Mouse (Mus musculus): ENCODE measurements around the gene Mov10l1.
A peak's percentile ranks its signal among the peaks of the same experiment; 100 is the strongest.

The Mov10l1 gene

DNA sequence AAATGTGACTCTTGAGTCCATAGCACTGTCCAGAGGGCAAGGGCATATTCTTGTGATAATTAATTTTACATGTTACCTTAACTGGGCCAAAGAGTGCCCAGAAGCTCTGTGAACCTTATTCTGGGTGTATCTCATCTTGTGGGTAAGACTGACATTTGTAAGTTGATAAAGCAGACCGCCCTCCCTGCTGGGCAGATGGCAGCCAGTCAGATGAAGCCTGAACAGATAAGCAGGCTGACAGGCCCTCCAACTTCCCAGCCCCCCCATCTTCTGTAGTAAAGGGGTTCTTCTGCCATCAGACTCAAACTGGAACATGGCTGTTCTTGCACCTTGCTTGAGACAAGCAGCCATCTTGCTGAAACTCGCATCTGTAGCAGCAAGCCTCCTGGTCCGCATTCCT is 34.0 kb downstream of the Mov10l1 start:
- DNase-seq, result no peak

DNA sequence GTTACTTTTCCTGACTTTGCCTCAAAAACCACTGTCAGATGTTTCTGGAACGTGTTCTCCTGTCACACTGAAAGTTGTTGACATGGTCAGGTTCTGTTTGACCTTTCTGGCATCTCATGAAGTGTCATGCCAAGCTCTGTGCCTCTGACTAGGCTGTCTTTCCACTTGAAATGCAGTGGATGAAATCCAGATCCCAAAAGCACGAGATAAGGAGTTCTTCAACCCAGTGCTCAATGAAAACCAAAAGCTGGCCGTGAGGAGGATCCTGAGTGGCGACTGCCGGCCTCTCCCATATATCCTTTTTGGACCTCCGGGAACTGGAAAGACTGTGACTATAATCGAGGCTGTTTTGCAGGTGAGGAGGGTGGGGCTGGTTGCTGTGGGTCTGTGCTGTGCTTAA is 37.4 kb downstream of the Mov10l1 start:
- no peak for DNase-seq

DNA sequence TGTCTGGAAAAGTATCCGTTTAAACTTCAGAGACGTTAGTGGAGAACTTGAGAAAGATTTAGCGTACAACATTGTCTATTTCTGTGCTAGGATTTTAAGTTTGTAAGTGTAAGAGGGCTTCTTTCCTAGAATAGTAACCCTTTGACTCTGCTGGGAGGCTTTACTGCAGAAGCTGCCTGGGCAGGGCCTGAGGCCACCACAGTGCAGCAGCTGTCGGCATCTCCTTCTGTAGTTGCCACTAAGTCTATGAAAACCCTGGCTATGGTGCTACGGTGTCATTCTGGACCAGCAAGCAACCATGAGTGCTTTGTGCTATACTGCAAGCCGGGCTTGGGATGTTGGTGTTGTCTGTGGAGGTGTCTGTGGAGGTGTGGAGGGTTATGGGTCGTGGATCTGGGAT is 37.8 kb downstream of the Mov10l1 start:
- no peak for DNase-seq

DNA sequence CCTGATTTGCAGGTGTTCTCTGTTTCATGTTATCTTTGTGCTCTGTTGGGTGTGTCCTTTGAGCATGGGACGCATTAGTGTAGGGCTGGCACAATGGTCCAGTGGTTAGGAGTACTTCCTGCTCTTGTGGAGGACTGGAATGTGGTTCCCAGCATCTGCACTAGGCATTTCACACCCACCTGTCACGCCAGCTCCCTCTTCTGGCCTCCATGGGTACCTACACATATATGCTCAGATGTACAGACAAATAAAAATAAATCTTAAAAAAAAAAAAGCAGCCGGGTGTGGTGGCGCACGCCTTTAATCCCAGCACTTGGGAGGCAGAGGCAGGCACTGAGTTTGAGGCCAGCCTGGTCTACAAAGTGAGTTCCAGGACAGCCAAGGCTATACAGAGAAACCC is 61.7 kb downstream of the Mov10l1 start:
- no peak for DNase-seq

DNA sequence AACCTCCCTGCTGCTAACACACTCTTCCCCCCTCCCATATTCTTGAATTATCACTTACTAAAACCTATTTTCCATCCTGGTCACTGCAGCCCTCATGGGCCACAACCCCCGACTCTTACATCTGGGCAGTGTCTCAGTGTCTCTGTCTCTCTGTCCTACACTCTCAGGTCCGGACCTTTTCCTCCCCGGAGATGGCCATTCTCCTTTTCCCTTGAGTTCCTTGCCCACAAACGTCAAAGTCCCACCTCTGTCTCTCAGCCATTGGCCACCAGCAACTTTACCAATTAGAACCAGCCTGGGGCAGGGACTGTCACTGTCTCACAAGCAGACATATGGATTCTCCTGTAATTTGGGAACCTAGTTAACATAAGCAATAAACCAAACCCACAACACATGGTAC is 63.6 kb downstream of the Mov10l1 start:
- DNase-seq, result no peak

DNA sequence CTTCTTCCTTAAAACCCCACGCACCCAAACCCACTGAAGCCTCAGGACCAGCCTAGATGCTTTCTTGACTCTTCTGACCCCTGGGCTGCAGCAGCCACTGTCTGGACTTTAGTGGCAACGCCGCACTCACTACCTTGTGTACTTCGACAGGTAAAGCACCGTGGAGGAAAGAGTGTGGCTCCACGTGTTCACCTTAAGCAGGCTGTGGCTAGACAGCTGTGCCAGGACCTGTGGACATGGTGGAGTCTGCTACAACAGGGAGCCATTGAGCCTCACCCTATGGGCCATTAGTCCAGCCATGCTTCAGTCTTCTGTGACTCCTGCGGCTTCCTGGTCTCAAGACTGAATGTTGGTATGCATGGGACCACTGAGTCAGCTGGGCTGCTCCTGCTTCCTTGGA is 72.0 kb downstream of the Mov10l1 start:
- DNase-seq, result no peak

DNA sequence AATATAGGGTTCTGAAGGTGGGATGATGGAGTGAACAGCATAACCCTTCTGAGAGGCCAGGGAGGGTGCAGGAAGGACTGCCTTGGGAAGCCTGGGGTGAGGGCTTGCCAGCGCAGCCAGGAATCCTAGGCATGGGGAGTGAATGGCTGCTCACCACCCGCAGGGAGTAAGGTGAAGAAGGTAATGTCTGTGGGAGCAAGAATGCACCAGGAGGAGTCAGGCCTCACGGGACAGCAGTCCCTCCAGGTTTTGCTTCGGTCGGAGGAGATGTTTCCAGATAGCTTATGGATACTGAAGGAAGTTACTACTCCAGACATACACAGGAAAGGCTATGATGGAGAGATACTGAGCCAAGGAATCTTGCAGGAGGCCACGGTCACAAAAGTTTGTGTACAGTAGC is 76.0 kb downstream of the Mov10l1 start:
- peak in 1 of 2 experiments; percentile 47 for DNase-seq

DNA sequence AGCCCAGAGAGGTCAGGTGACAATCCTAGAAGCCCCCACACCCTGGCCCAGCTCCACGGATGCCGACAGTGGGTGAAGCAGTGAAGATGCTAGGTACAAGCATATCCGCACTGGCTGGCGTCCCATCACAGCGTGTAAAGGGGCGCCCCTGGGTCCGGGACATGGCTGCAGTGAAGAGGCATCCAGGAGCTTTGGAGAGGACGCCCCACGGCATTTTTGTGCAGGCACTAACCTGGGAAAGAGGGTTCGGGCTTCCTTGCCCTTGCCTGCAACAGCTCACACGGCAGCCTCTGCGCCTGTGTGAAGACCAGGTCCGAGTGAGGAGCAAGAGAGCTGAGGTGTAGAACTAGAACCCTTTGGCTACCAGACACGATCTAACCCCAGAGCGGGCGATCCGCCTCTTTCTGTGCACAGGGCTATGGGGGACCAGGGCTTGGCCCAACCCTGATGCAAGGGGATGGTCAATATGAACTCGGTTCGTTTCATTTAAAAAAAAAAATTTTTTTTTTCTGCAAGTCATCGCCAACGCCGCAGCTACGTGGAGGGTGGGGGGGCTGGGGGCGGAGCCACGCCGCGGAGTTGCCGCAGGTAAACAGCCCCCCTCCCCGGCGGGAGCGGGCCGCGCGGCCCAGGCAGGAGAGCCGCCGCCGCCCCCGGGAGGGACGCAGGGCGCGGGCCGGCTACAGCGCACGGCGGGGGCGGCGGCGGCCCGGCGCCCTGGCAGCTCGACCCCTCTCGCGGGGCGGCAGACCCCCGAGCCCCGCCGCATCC is 76.6 kb downstream of the Mov10l1 start, which contains the start of gene Panx2:
TSS of gene Panx2 (plus strand) at position 574 of the 771 bp plus-strand sequence.
- DNase-seq, result peak; percentile 70 to 73

DNA sequence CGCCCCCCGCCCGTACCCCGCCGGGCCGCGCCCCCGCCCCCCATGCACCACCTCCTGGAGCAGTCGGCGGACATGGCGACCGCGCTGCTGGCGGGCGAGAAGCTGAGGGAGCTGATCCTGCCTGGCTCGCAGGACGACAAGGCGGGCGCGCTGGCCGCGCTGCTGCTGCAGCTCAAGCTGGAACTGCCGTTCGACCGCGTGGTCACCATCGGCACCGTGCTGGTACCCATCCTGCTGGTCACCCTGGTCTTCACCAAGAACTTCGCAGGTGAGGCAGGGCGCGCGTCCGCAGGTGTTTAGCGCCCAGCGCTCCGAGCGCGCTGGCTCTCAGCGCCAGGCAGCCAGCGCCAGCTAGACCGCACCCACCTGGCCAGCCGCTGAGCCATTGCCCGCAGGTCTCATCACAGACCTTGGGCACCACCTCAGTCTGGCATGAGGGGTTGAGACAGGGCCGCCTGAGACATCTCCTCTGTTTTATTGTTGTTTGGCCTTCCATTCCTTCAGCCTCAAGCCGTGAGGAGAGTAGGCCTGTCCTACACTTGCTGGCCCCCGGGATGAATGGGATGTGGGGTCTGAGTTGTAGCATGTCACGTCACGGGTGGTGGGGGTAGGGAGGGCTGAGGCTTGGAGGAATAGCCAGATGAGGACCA is 77.4 kb downstream of the Mov10l1 start:
- peak; percentile 71 to 75 for DNase-seq

DNA sequence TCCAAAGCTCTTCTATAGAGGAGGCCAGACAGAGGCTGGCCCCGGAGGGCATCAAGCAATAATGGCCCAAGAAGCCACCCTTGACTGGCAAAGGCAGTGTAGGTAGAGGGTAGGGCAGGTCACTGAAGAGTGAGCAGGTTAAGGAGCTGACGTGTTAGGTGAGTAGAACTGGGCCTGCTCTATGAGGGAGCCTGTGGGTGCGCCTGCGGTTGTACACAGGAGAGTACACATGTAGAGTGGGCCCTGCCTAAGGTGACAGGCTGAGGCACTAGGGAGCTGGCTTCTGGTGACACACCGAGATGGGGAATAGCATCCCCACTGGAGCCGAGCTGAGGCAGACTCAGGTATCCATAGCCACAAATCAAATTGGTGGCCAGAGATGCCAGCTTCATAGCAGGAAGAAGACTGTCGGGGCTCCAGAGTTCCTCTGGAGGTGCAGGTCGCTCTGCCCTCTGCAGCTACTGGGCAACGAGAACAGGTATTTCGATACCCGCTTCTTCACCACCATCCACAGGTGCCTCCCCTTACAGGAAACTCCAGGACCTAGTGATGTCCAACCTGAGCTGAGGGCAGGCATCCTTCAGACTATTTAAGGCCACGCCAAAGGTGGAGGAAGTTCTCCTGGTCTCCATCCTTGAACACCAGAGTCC is 78.2 kb downstream of the Mov10l1 start:
- DNase-seq, result peak in 1 of 2 experiments; percentile 23

DNA sequence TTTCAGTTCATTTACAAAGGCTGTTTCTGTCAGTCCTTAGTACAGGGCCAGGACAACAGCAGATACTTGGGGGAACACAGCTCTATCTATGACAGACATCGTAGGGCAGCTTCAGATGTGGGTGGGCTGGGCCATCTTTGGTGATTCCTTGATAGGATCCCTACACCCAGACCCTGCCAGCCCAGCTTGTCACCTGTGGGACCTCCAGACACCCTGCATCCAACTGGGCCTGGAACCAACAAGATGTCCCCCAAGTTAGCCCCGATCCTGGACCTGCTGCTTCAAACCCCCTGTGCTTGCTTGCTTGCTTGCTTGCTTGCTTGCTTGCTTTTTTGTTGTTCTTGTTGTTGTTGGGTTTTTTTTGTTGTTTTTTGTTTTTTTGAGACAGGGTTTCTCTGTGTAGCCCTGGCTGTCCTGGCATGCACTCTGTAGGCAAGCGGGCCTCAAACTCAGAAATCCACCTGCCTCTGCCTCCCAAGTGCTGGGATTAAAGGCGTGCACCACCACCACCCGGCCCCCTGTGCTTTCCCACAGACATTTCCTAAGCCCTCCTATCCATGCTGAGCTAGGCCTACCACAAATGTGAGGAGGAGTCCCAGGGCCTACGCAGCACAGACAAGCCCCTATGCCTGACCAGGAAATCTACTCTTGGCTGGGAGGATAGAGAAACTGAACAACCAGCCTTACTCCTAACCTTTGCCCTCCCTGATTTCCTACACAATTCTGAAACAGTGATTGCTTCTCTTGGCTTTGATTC is 79.2 kb downstream of the Mov10l1 start:
- DNase-seq, result no peak

DNA sequence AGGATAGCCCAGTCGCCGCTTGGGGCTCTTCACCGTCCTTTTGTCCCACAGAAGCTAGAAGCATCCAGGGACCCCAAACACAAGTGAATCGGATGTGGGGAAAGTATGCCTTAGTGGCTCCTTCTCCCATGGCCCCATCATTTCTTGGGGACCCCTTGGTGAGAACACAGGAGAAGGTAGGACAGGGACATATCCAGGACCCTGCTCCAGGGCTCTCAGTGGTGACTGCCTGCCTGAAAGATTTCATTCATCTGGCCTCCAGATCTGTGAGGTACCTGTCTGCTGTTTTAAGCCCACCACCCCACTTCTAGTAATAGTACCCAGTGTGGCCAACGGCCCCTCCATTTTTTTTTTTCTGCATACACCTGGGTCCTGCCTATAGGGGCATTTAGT is 79.8 kb downstream of the Mov10l1 start:
- DNase-seq, result peak in 1 of 2 experiments; percentile 5

DNA sequence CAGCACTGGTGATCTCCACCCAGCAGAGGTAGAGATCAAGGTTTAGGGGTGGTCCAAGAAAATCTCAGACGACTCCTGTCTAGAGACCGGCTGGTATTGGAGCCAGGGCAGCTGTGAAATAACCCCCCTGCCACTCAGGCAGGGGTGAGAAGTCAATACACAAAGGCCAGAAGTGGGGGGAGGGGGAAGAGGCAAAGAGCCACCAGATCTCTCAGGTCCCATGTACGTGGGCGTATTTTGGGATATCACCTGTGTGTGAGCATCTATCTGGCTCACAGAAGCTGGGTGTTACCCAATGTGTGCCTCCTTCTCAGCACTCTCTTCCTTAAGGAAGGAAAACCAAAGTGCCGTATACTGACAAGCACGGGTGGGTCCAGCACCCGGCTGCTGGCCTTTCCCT is 80.3 kb downstream of the Mov10l1 start:
- peak in 1 of 2 experiments; percentile 23 for DNase-seq

DNA sequence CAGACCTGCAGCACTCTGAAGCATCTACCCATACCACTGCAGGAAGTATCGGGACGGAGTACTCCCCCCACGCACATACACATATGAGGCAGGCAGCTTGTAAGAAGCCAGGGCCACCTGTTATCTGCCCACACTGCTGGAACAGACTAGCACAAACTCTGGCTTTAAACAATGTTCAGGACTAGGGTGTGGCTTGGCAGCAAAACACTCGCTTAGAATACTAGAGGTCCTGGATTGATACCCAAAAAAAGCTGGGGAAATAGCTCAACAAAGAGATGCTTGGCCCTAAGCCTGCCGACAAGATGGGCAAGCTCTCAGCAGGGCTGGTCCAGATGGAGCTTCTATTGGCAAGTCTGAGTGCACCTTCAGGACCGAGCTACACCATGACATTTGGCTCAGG is 80.8 kb downstream of the Mov10l1 start:
- DNase-seq, result peak; percentile 62

DNA sequence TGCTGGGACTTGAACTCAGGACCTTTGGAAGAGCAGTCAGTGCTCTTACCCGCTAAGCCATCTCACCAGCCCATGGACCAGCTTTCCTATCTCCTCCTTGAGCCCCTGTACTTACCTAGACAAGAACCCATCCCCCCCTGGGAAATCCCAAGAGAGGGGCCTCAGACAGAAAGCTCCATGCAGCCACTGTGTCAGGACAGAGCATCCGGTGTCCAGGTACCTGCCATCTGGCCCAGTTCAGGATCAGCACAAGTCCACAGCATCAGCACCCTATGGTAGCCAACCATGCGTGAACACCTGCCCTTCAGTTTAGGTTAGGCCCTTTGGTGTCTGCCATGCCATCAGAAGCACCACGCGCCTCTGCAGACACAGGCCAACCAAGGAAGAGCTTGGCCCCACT is 82.2 kb downstream of the Mov10l1 start:
- DNase-seq, result peak in 1 of 2 experiments; percentile 24

DNA sequence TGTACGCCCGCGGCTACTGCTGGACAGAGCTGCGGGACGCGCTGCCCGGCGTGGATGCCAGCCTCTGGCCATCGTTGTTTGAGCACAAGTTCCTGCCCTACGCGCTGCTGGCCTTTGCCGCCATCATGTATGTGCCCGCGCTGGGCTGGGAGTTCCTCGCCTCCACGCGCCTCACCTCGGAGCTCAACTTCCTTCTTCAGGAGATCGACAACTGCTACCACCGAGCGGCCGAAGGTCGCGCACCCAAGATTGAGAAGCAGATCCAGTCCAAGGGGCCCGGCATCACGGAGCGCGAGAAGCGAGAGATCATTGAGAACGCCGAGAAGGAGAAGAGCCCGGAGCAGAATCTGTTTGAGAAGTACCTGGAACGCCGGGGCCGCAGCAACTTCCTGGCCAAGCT is 84.9 kb downstream of the Mov10l1 start:
- DNase-seq, result peak in 1 of 2 experiments; percentile 24

DNA sequence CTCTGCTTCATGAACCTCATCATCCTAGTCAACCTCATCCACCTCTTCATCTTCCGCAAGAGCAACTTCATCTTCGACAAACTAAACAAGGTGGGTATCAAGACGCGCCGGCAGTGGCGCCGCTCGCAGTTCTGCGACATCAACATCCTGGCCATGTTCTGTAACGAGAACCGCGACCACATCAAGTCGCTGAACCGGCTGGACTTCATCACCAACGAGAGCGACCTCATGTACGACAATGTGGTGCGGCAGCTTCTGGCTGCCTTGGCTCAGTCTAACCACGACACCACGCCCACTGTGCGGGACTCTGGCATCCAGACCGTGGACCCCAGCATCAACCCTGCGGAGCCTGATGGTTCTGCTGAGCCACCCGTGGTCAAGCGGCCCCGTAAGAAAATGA is 85.5 kb downstream of the Mov10l1 start:
- DNase-seq, result peak; percentile 38 to 50

DNA sequence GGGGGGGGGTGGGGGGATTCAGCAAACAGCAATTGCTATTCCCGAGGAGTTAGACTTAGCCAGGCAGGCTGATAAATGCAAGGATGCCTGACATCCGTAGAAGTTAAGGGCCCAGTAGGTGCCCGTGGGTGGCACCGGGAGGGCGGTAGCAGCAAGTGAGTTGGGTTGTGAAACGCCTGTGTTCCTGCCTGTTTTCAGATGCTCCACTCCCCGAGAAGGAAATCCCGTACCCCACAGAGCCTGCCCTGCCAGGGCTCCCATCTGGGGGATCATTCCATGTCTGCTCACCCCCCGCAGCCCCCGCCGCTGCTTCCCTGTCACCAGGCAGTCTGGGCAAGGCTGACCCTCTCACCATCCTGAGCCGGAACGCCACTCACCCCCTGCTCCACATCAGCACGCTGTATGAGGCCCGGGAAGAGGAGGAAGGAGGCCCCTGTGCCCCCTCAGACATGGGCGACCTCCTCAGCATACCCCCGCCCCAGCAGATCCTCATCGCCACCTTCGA is 86.7 kb downstream of the Mov10l1 start:
- peak; percentile 9 to 12 for DNase-seq

DNA sequence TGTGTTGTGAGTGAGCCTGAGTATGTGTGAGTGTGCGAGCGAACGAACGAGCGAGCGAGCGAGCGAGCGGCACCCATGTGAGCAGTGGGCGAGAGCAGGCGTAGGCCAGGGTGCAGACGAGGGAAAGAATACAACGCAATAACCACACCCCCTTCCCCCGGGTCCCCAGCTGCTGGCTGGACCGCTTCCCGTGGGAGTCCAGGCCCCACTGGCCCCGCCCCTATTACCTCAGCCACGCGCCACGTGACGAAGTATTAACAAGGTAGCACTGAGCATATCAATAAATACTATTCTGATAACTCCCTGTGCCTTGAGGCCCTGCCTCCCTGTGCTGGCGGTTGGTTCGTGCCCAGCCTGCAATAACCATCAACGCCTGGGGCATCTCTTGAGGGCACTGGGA is 87.9 kb downstream of the Mov10l1 start:
- DNase-seq, result peak in 1 of 2 experiments; percentile 16

DNA sequence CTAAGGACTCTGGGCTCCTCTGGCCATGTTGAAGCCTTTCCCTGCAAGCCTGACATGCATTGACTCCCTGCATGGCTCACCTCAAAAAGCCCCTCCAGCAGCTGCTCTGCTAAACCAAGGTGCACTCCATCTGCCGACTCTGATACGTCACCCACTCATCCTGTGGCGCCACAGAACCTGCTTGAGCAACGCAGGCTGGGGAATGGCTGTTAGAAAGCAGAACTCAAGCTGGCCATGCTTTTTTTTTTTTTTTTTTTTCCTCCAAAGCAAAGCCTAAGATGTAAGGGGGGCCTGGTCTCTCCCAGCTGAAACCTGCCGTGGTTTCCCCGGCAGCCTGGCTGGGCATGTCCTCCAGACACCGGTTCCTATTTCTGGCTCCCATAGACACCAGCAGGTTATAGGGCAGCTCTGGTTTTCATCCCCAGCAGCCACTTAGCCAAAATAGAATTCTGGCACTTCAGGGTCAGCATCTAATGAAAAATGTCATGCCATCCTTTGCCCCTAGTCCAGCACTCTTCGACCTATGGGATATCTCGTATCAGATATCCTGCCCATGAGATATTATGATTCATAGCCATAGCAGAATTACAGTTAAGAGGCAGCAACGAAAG is 91.4 kb downstream of the Mov10l1 start:
- DNase-seq, result no peak

DNA sequence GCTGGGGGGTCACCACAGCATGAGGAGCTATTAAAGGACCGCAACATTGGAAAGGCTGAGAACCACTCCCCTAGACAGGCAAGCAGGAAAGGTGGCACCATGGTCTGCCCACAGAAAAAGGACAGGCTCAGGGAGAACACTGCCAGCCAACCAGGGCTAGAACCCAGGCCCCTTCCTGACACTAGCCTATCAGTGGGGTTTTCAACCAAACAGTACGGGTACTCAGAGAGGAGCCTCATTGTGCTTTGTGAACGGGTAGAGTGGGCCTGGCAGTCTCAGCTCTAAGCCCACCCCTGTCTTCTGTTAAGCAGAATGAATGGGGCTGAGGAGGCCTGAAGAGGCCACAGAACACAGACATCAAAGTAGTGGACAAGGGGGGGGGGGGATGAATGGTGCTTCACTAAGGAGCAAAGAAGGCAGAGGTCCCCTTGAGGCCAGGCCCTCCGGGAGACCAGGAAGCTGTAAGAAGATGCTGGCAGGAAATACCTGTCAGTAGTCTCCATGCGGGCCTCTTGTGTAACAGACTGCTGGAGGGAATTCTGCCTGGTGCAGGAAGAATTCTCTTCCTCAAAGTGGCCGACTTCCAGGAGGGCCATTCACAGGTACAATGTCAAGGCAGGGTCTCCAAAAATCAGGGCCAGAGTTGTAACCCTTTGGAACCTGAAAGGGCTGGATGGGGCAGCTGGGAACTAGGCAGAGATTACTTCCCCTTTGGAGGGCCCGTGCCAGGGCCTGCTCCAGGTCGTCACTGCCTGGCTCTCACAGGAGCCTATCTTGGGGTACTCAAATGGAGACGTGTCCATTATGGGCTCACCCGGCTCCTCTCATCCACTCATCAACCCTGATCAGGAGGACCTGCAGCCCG is 92.1 kb downstream of the Mov10l1 start, which contains the start of gene Trabd:
TSS of gene Trabd (plus strand) at position 512 of the 865 bp plus-strand sequence.
- DNase-seq, result no peak
